Comparison of ENCODE assay signal across 16 mouse cellular contexts in the genomic region with DNA sequence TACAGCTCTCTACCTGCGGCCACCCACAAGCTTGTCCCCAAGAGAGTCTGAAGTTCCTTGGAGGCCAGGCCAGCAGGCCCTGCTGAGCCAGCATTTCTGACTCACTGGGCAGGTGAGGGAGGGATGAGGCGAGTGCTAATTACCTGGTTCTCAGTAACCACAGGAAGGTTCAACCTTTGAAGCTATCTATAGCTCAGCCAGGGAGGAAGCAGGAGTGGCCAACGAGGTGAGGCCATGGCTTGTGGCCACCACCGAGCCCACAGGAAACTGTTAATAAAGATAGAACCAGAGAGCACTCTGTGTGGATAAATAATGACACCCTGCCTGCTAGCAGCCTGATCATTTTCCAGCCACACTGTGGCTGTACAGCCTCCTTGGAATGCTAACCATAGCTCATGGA.
DNase-seq lines count a peak whose midpoint lies in the region; ATAC-seq and TF ChIP-seq lines count a peak whose summit lies in the region.
"Had no signal": no experiment of that assay in that cellular context is flagged by ENCODE, and none has a peak within 500 bp of the region (broad histone marks: within the 10 kb centered on the region; RNA-seq: fewer than 3 reads in every experiment).

No protein-coding gene starts in this region.

- 36% methylated on average over 4 of the region's 4 CpGs for WGBS in stomach, postnatal 0 days

- H3K4me2 ChIP-seq in stomach, postnatal 0 days (replicated peaks; ENCODE audit: low read depth) = no peak overlapping the region
- H3K4me2 ChIP-seq: liver, embryonic 13.5 days; lung, embryonic 15.5 days; midbrain, embryonic 15.5 days had no signal

- no peaks in the 10 kb centered on the region for H3K27me3 ChIP-seq in stomach, postnatal 0 days (ENCODE audit: control insufficient read depth, insufficient read depth, low read length)
- H3K27me3 ChIP-seq: lung, embryonic 15.5 days; midbrain, embryonic 15.5 days had no signal

- H3K9me3 ChIP-seq in stomach, postnatal 0 days (ENCODE audit: control insufficient read depth, low read length) = no peaks in the 10 kb centered on the region
- H3K9me3 ChIP-seq: liver, embryonic 13.5 days; lung, embryonic 15.5 days; midbrain, embryonic 15.5 days had no signal

- no peak for TF ChIP-seq EP300 in stomach, postnatal 0 days (optimal IDR thresholded peaks at IDR 0.05)

- H3K36me3 ChIP-seq in stomach, postnatal 0 days (ENCODE audit: control insufficient read depth, insufficient read depth, low read length) = no peaks in the 10 kb centered on the region
- H3K36me3 ChIP-seq: liver, embryonic 13.5 days; lung, embryonic 15.5 days; midbrain, embryonic 15.5 days had no signal

- H3K9ac ChIP-seq in stomach, postnatal 0 days (ENCODE audit: low read length) = no peak overlapping the region
- H3K9ac ChIP-seq: liver, embryonic 13.5 days; lung, embryonic 15.5 days; midbrain, embryonic 15.5 days had no signal

- peak; percentile 41 for ATAC-seq in inflammation-experienced regulatory T-cells, adult 6 months
- peak; percentile 52; the same call in 1 of the 2 replicates for ATAC-seq in stomach, postnatal 0 days (ENCODE audit: low FRiP score, low TSS enrichment)
- ATAC-seq: forebrain, embryonic 14.5 days; midbrain, embryonic 15.5 days had no signal

- H3K4me3 ChIP-seq in stomach, postnatal 0 days (ENCODE audit: low read depth, low read length) = no peak overlapping the region
- H3K4me3 ChIP-seq: liver, embryonic 13.5 days; lung, embryonic 15.5 days; midbrain, embryonic 15.5 days had no signal

- no peak for TF ChIP-seq CTCF in stomach, postnatal 0 days (IDR thresholded peaks at IDR 0.05; ENCODE audit: low read depth)

- peak; percentile 31 to 42 for DNase-seq in cerebellum, postnatal 36 days
- DNase-seq in cerebellum, adult 11-12 months = no peak
- peak; percentile 9 for DNase-seq in kidney, adult 11 months
- no peak for DNase-seq in kidney, adult 18-20 months
- no peak for DNase-seq in stomach, postnatal 0 days (ENCODE audit: low spot score)
- no peak for DNase-seq in thymus, postnatal 10 days (ENCODE audit: low spot score in 2 of 2)
- no peak for DNase-seq in thymus, adult 18-20 months
- DNase-seq: B cell, adult 2 months; gastrocnemius, postnatal 25 days; kidney, postnatal 4 days; layer of hippocampus, postnatal 36 days; liver, embryonic 13.5 days had no signal

- no peaks in the 10 kb centered on the region for H3K4me1 ChIP-seq in stomach, postnatal 0 days (replicated peaks; ENCODE audit: control insufficient read depth, insufficient read depth)
- H3K4me1 ChIP-seq: liver, embryonic 13.5 days; lung, embryonic 15.5 days had no signal

- H3K27ac ChIP-seq in stomach, postnatal 0 days (replicated peaks) = no peak overlapping the region
- H3K27ac ChIP-seq: liver, embryonic 13.5 days; lung, embryonic 15.5 days; midbrain, embryonic 15.5 days had no signal

Comparison
In these comparisons a context has a peak if more than half of its experiments do, and no peak if none do; other contexts are left out.
1. DNase-seq: peak in cerebellum, postnatal 36 days (2 of 2) and kidney, adult 11 months (single experiment); none in cerebellum, adult 11-12 months (single experiment), kidney, adult 18-20 months (single experiment), stomach, postnatal 0 days (single experiment), thymus, postnatal 10 days (0 of 2) and thymus, adult 18-20 months (0 of 2).